1 mouse cellular context compared by ENCODE assay signal in the genomic region with DNA sequence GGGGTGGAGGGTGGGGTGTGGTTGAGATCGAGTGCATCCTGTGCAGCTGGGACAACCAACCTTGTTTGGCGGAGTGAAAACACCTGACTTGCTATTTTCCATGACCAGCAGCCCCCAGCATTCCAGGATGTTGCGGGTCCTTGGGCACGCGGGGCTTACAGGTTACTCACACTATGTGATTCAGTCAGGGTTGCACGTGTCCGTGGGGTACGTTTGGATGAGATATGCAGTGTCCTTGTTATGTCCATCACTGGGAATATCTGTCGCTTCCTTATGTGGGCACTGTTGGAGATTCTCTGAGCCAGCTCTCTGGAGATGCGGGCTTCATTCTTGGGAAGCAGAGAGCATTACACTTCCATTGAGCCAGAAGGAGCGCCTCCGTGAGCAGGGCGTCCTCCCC.
TF ChIP-seq lines count a peak whose summit lies in the region.

No protein-coding gene starts in this region.

TF ChIP-seq in MEL, 35 proteins besides CTCF, POLR2A, EP300 and RAD21 (continued from another document):
- TF ChIP-seq MAX (IDR thresholded peaks at IDR 0.05; ENCODE audit: low read length) (no peak), NELFE (IDR thresholded peaks at IDR 0.05; ENCODE audit: low read depth, low read length) (no peak), MXI1 (IDR thresholded peaks at IDR 0.05; ENCODE audit: low read depth, low read length) (no peak), SIN3A (IDR thresholded peaks at IDR 0.05; ENCODE audit: low read length) (no peak), ETS1 (IDR thresholded peaks at IDR 0.05; ENCODE audit: low read depth, low read length) (no peak), UBTF (IDR thresholded peaks at IDR 0.05; ENCODE audit: borderline replicate concordance, insufficient read depth, low read depth, low read length) (no peak), ZMIZ1 (IDR thresholded peaks at IDR 0.05; ENCODE audit: low read depth, low read length) (no peak), ELF1 (IDR thresholded peaks at IDR 0.05; ENCODE audit: low read depth, low read length) (no peak), HCFC1 (IDR thresholded peaks at IDR 0.05; ENCODE audit: low read depth, low read length) (no peak), MAZ (IDR thresholded peaks at IDR 0.05; ENCODE audit: low read depth, low read length) (no peak), TBP (IDR thresholded peaks at IDR 0.05; ENCODE audit: low read depth, low read length) (no peak), GATA1 (IDR thresholded peaks at IDR 0.05; ENCODE audit: low read depth, low read length) (no peak), USF1 (IDR thresholded peaks at IDR 0.05; ENCODE audit: low read depth, low read length) (no peak)
